Mouse (Mus musculus) embryonic facial prominence, embryonic 14.5 days (tissue): Measurements from ENCODE around the gene Edar. TPM values are rescaled to one million over a fixed set of nuclear protein-coding genes. Genes with fewer than 3 reads are reported as not detected.

ENCODE experiments used
- ATAC-seq: fragments of 200-750 bp; cut with Nextera tagmentation; 2 replicates; pipeline ENCODE4 v1.8.0; 2017; ENCODE audit warnings: low read depth, moderate number of reproducible peaks, moderate TSS enrichment
- DNase-seq: peaks from one replicate; pipeline ENCODE4 v3.0.0-alpha.2; 2015; ENCODE audit warnings: low spot score
- H3K27ac ChIP-seq: fragments of 300-500 bp; sonication (generic); replicated peaks from 2 replicates; pipeline ENCODE4 v1.5.1; 2014; ENCODE audit warnings: low read depth, mild to moderate bottlenecking, low read length, moderate library complexity
- H3K27me3 ChIP-seq: fragments of 300-500 bp; sonication (generic); replicated peaks from 2 replicates; pipeline ENCODE4 v1.6.1; 2014; ENCODE audit warnings: low read length; ENCODE audit not compliant: control insufficient read depth, insufficient read depth
- H3K36me3 ChIP-seq: fragments of 300-500 bp; sonication (generic); 2 replicates; pipeline ENCODE4 v1.6.1; 2014; ENCODE audit warnings: low read length, mixed read lengths; ENCODE audit not compliant: control insufficient read depth, insufficient read depth
- H3K4me1 ChIP-seq: fragments of 300-500 bp; sonication (generic); 2 replicates; pipeline ENCODE4 v1.6.1; 2014; ENCODE audit warnings: antibody characterized with exemption, low read length; ENCODE audit not compliant: control insufficient read depth, insufficient read depth
- H3K4me2 ChIP-seq: fragments of 300-500 bp; sonication (generic); 2 replicates; pipeline ENCODE4 v1.6.1; 2014; ENCODE audit warnings: low read depth, mild to moderate bottlenecking, low read length, moderate library complexity, mixed read lengths
- H3K4me3 ChIP-seq: fragments of 300-500 bp; sonication (generic); 2 replicates; pipeline ENCODE4 v1.5.1; 2014; ENCODE audit warnings: low read depth, mild to moderate bottlenecking, low read length
- H3K9ac ChIP-seq: fragments of 300-500 bp; sonication (generic); 2 replicates; pipeline ENCODE4 v1.6.1; 2014; ENCODE audit warnings: low read depth, mild to moderate bottlenecking, low read length, moderate library complexity, mixed read lengths
- H3K9me3 ChIP-seq: fragments of 300-500 bp; sonication (generic); 2 replicates; pipeline ENCODE4 v1.6.1; 2016; ENCODE audit warnings: low read length; ENCODE audit not compliant: control insufficient read depth
- WGBS: fragments of 180-500 bp; shearing (Covaris S2); extraction: QIAGEN DNeasy Blood & Tissue Kit; methylation state at CpG from one replicate; pipeline ENCODE4 v1.1.7; 2014; 5-methylcytosine and 5-hydroxymethylcytosine counted together
- polyA plus RNA-seq: library from polyadenylated mRNA; unstranded; fragments of >200 nt; fragmentation: Nextera tagmentation; extraction: Ambion mirVana; gene quantifications from 2 replicates; pipeline ENCODE4 v1.2.1, GENCODE M21; 2014

Edar gene
- polyA plus RNA-seq, 1 experiment from 2014 or later: 1.4 TPM

GRCm38 (mm10) chr10:58643001-58643400 lies 32.5 kb downstream of the Edar start:
- WGBS: 67% methylated on average over 9 of the region's 9 CpGs
- peaks cover 16% of the 10 kb centered on the region for H3K4me1 ChIP-seq
- no peaks in the 10 kb centered on the region for H3K36me3 ChIP-seq
- no peaks in the 10 kb centered on the region for H3K9me3 ChIP-seq
- no peak overlapping the region for H3K9ac ChIP-seq
- no peak for ATAC-seq
- no peak for DNase-seq
- no peak overlapping the region for H3K4me2 ChIP-seq
- no peak overlapping the region for H3K4me3 ChIP-seq
- no peaks in the 10 kb centered on the region for H3K27me3 ChIP-seq
- H3K27ac ChIP-seq: no peak overlapping the region

- Histone ChIP-seq H3K4me1 (peaks cover 18% of the 10 kb centered on the region), H3K9ac (no peak overlapping the region), H3K36me3 (no peaks in the 10 kb centered on the region), H3K9me3 (no peaks in the 10 kb centered on the region), H3K4me3 (no peak overlapping the region), H3K4me2 (peak overlapping the region; percentile 23; the same call in 1 of the 2 replicates), H3K27me3 (no peaks in the 10 kb centered on the region), H3K27ac (peak overlapping the region; percentile 31; the same call in 1 of the 2 replicates)
- DNase-seq (peak; percentile 84), ATAC-seq (peak; percentile 45)
- 45% methylated on average over 10 of the region's 10 CpGs for WGBS
These were observed 33.8 kb downstream of the Edar start for GRCm38 (mm10) chr10:58641631-58642030.

GRCm38 (mm10) chr10:58640446-58641400 lies 34.7 kb downstream of the Edar start:
- peak; percentile 61 for DNase-seq
- Histone ChIP-seq H3K36me3 (no peaks in the 10 kb centered on the region), H3K4me1 (peaks cover 23% of the 10 kb centered on the region), H3K9me3 (no peaks in the 10 kb centered on the region), H3K4me2 (peak overlapping the region; percentile 23; the same call in 1 of the 2 replicates), H3K27ac (peak overlapping the region; percentile 31; the same call in 1 of the 2 replicates), H3K9ac (no peak overlapping the region), H3K4me3 (no peak overlapping the region), H3K27me3 (no peaks in the 10 kb centered on the region)
- peak; percentile 72 for ATAC-seq
- 46% methylated on average over 19 of the region's 19 CpGs for WGBS

GRCm38 (mm10) chr10:58639291-58639690 lies 36.2 kb downstream of the Edar start:
- 66% methylated on average over 5 of the region's 6 CpGs for WGBS
- H3K9ac ChIP-seq: no peak overlapping the region
- no peak for ATAC-seq

GRCm38 (mm10) chr10:58636431-58637080 lies 38.9 kb downstream of the Edar start:
- Histone ChIP-seq H3K4me3 (no peak overlapping the region), H3K9ac (no peak overlapping the region), H3K27ac (no peak overlapping the region), H3K9me3 (no peaks in the 10 kb centered on the region), H3K27me3 (no peaks in the 10 kb centered on the region), H3K4me1 (peaks cover 11% of the 10 kb centered on the region), H3K4me2 (no peak overlapping the region), H3K36me3 (no peaks in the 10 kb centered on the region)
- ATAC-seq (no peak), DNase-seq (no peak)
- WGBS: 23% methylated on average over 7 of the region's 7 CpGs

More at GRCm38 (mm10) chr10:58639291-58639690, 36.2 kb downstream of the Edar start:
- no peaks in the 10 kb centered on the region for H3K9me3 ChIP-seq
- no peak overlapping the region for H3K27ac ChIP-seq
- H3K36me3 ChIP-seq: no peaks in the 10 kb centered on the region
- H3K27me3 ChIP-seq: no peaks in the 10 kb centered on the region
- no peak overlapping the region for H3K4me2 ChIP-seq
- peaks cover 23% of the 10 kb centered on the region for H3K4me1 ChIP-seq
- DNase-seq: no peak
- no peak overlapping the region for H3K4me3 ChIP-seq

GRCm38 (mm10) chr10:58633507-58633906 lies 41.9 kb downstream of the Edar start:
- WGBS: 84% methylated on average over 2 of the region's 2 CpGs

GRCm38 (mm10) chr10:58627569-58627968 lies 47.9 kb downstream of the Edar start:
- peaks cover 4% of the 10 kb centered on the region; the same call in 1 of the 2 replicates for H3K4me1 ChIP-seq
- H3K27ac ChIP-seq: no peak overlapping the region
- no peaks in the 10 kb centered on the region for H3K36me3 ChIP-seq
- H3K4me2 ChIP-seq: no peak overlapping the region
- H3K9me3 ChIP-seq: no peaks in the 10 kb centered on the region
- ATAC-seq (no peak), DNase-seq (peak; percentile 67)
- H3K9ac ChIP-seq: no peak overlapping the region
- H3K27me3 ChIP-seq: no peaks in the 10 kb centered on the region
- H3K4me3 ChIP-seq: no peak overlapping the region

More at GRCm38 (mm10) chr10:58633507-58633906, 41.9 kb downstream of the Edar start:
- no peak overlapping the region for H3K4me3 ChIP-seq
- ATAC-seq (no peak), DNase-seq (no peak)
- no peaks in the 10 kb centered on the region for H3K36me3 ChIP-seq
- no peak overlapping the region for H3K4me2 ChIP-seq
- peaks cover 7% of the 10 kb centered on the region; the same call in 1 of the 2 replicates for H3K4me1 ChIP-seq
- no peaks in the 10 kb centered on the region for H3K27me3 ChIP-seq
- H3K9ac ChIP-seq: no peak overlapping the region
- no peak overlapping the region for H3K27ac ChIP-seq
- no peaks in the 10 kb centered on the region for H3K9me3 ChIP-seq

GRCm38 (mm10) chr10:58624848-58625711 lies 50.4 kb downstream of the Edar start:
- Histone ChIP-seq H3K4me3 (no peak overlapping the region), H3K36me3 (no peaks in the 10 kb centered on the region), H3K27me3 (no peaks in the 10 kb centered on the region), H3K9me3 (no peaks in the 10 kb centered on the region), H3K27ac (no peak overlapping the region), H3K4me1 (peaks cover 4% of the 10 kb centered on the region; the same call in 1 of the 2 replicates), H3K4me2 (no peak overlapping the region), H3K9ac (no peak overlapping the region)
- DNase-seq: no peak
- WGBS: 72% methylated on average over 12 of the region's 12 CpGs
- peak; percentile 56; the same call in 1 of the 2 replicates for ATAC-seq
